Mouse (Mus musculus) kidney, embryonic 16.5 days (tissue): ENCODE data around the gene Cox7a2. TPM values are rescaled to one million over a fixed set of nuclear protein-coding genes. Genes with fewer than 3 reads are reported as not detected.
A peak's percentile ranks its signal among the peaks of the same experiment; 100 is the strongest.

Experiments used
- ATAC-seq: fragments of 200-750 bp; cut with Nextera tagmentation; 2 replicates; pipeline ENCODE4 v1.8.0; 2017; ENCODE audit warnings: moderate TSS enrichment; ENCODE audit not compliant: low FRiP score, low TSS enrichment
- H3K27ac ChIP-seq: fragments of 300-500 bp; sonication (generic); 2 replicates; pipeline ENCODE4 v1.5.1; 2014; ENCODE audit warnings: low read length
- H3K27me3 ChIP-seq: fragments of 300-500 bp; sonication (generic); 2 replicates; pipeline ENCODE4 v1.6.1; 2014; ENCODE audit warnings: low read length, control low read depth, mixed read lengths; ENCODE audit not compliant: insufficient read depth
- H3K36me3 ChIP-seq: fragments of 300-500 bp; sonication (generic); 2 replicates; pipeline ENCODE4 v1.6.1; 2014; ENCODE audit warnings: low read length, control low read depth, mixed read lengths; ENCODE audit not compliant: insufficient read depth
- H3K4me1 ChIP-seq: fragments of 300-500 bp; sonication (generic); 2 replicates; pipeline ENCODE4 v1.6.1; 2014; ENCODE audit warnings: low read length, control low read depth, mixed read lengths; ENCODE audit not compliant: insufficient read depth
- H3K4me2 ChIP-seq: fragments of 300-500 bp; sonication (generic); replicated peaks from 2 replicates; pipeline ENCODE4 v1.6.1; 2014; ENCODE audit warnings: low read depth, low read length
- H3K4me3 ChIP-seq: fragments of 300-500 bp; sonication (generic); 2 replicates; pipeline ENCODE4 v1.5.1; 2014; ENCODE audit warnings: mild to moderate bottlenecking, low read length
- H3K9ac ChIP-seq: fragments of 300-500 bp; sonication (generic); replicated peaks from 2 replicates; pipeline ENCODE4 v1.6.1; 2014; ENCODE audit warnings: low read length
- H3K9me3 ChIP-seq: fragments of 300-500 bp; sonication (generic); 2 replicates; pipeline ENCODE4 v1.6.1; 2016; ENCODE audit warnings: low read length, control low read depth
- WGBS: fragments of 180-500 bp; shearing (Covaris S2); extraction: QIAGEN DNeasy Blood & Tissue Kit; methylation state at CpG from one replicate; pipeline ENCODE4 v1.1.7; 2014; 5-methylcytosine and 5-hydroxymethylcytosine counted together
- polyA plus RNA-seq: library from polyadenylated mRNA; unstranded; fragments of >200 nt; fragmentation: Nextera tagmentation; extraction: Ambion mirVana; gene quantifications from 2 replicates; pipeline ENCODE4 v1.2.1, GENCODE M21; 2015

Gene Cox7a2
- polyA plus RNA-seq, 1 experiment from 2014 or later, result 698 TPM

- H3K27me3 ChIP-seq, result no peaks in the 10 kb centered on the region
- H3K4me3 ChIP-seq, result no peak overlapping the region
- no peak for ATAC-seq
- H3K4me2 ChIP-seq, result no peak overlapping the region
- WGBS, result 89% methylated on average over 2 of the region's 2 CpGs
- H3K27ac ChIP-seq, result no peak overlapping the region
- no peaks in the 10 kb centered on the region for H3K36me3 ChIP-seq
- H3K9me3 ChIP-seq, result no peaks in the 10 kb centered on the region
- no peak overlapping the region for H3K9ac ChIP-seq
- 0 out of 2 replicates have a peak, but pooled peaks cover 8% of the 10 kb centered on the region for H3K4me1 ChIP-seq
These were observed 25.5 kb upstream of the Cox7a2 start for GRCm38 (mm10) chr9:79784934-79785793.

- WGBS, result 47% methylated on average over 3 of the region's 3 CpGs
- Histone ChIP-seq H3K9me3 (no peaks in the 10 kb centered on the region), H3K9ac (no peak overlapping the region), H3K4me1 (0 out of 2 replicates have a peak, but pooled peaks cover 8% of the 10 kb centered on the region), H3K27ac (no peak overlapping the region), H3K4me2 (no peak overlapping the region), H3K27me3 (no peaks in the 10 kb centered on the region), H3K4me3 (no peak overlapping the region), H3K36me3 (no peaks in the 10 kb centered on the region)
- ATAC-seq, result no peak
These were observed 24.8 kb upstream of the Cox7a2 start for GRCm38 (mm10) chr9:79784439-79784838.

GRCm38 (mm10) chr9:79779354-79779753 lies 19.7 kb upstream of the Cox7a2 start:
- no peak overlapping the region for H3K4me2 ChIP-seq
- no peak overlapping the region for H3K9ac ChIP-seq
- peaks cover 7% of the 10 kb centered on the region; the same call in 1 of the 2 replicates for H3K36me3 ChIP-seq
- H3K4me3 ChIP-seq, result no peak overlapping the region
- H3K9me3 ChIP-seq, result no peaks in the 10 kb centered on the region
- 54% methylated on average over 2 of the region's 2 CpGs for WGBS
- H3K4me1 ChIP-seq, result no peaks in the 10 kb centered on the region
- ATAC-seq, result no peak
- H3K27ac ChIP-seq, result no peak overlapping the region
- no peaks in the 10 kb centered on the region for H3K27me3 ChIP-seq

GRCm38 (mm10) chr9:79766991-79767545 lies 7.4 kb upstream of the Cox7a2 start:
- H3K4me3 ChIP-seq, result no peak overlapping the region
- H3K9me3 ChIP-seq, result no peaks in the 10 kb centered on the region
- H3K4me1 ChIP-seq, result no peaks in the 10 kb centered on the region
- H3K4me2 ChIP-seq, result no peak overlapping the region
- 90% methylated on average over 5 of the region's 5 CpGs for WGBS
- 0 out of 2 replicates have a peak, but pooled peaks cover 3% of the 10 kb centered on the region for H3K36me3 ChIP-seq
- no peak overlapping the region for H3K27ac ChIP-seq
- peak; percentile 49; the same call in 1 of the 2 replicates for ATAC-seq
- no peak overlapping the region for H3K9ac ChIP-seq
- H3K27me3 ChIP-seq, result no peaks in the 10 kb centered on the region

- Histone ChIP-seq H3K4me3 (no peak overlapping the region), H3K4me2 (no peak overlapping the region), H3K36me3 (no peaks in the 10 kb centered on the region), H3K9ac (no peak overlapping the region), H3K4me1 (peaks cover 3% of the 10 kb centered on the region), H3K27ac (peak overlapping the region; percentile 22; the same call in 1 of the 2 replicates), H3K27me3 (no peaks in the 10 kb centered on the region), H3K9me3 (no peaks in the 10 kb centered on the region)
- WGBS, result 81% methylated on average over 4 of the region's 4 CpGs
- peak; percentile 46 for ATAC-seq
These were observed 5.7 kb upstream of the Cox7a2 start for GRCm38 (mm10) chr9:79765329-79765728.

- 78% methylated on average over 6 of the region's 6 CpGs for WGBS
- Histone ChIP-seq H3K4me3 (no peak overlapping the region), H3K27ac (no peak overlapping the region), H3K9ac (no peak overlapping the region), H3K36me3 (no peaks in the 10 kb centered on the region), H3K27me3 (no peaks in the 10 kb centered on the region), H3K4me2 (no peak overlapping the region), H3K4me1 (peaks cover 12% of the 10 kb centered on the region), H3K9me3 (no peaks in the 10 kb centered on the region)
- ATAC-seq, result no peak
These were observed 2.8 kb upstream of the Cox7a2 start for GRCm38 (mm10) chr9:79762519-79762918.

- H3K36me3 ChIP-seq, result peaks cover 10% of the 10 kb centered on the region
- peak overlapping the region; percentile 86 for H3K9ac ChIP-seq
- 2% methylated on average over 14 of the region's 14 CpGs for WGBS
- no peak; the same call in 1 of the 2 replicates for ATAC-seq
- H3K4me1 ChIP-seq, result peaks cover 12% of the 10 kb centered on the region
- peak overlapping the region; percentile 95 for H3K27ac ChIP-seq
- no peaks in the 10 kb centered on the region for H3K9me3 ChIP-seq
- H3K4me2 ChIP-seq, result peak overlapping the region; percentile 83
- H3K27me3 ChIP-seq, result no peaks in the 10 kb centered on the region
- peak overlapping the region; percentile 83 for H3K4me3 ChIP-seq
These were observed 398 bp upstream of the Cox7a2 start for GRCm38 (mm10) chr9:79760076-79760475.

GRCm38 (mm10) chr9:79755311-79755710 lies 4.4 kb downstream of the Cox7a2 start:
- Histone ChIP-seq H3K4me2 (no peak overlapping the region), H3K27me3 (no peaks in the 10 kb centered on the region), H3K9me3 (no peaks in the 10 kb centered on the region), H3K27ac (no peak overlapping the region), H3K4me3 (no peak overlapping the region), H3K36me3 (peaks cover 21% of the 10 kb centered on the region), H3K9ac (no peak overlapping the region), H3K4me1 (peaks cover 9% of the 10 kb centered on the region)
- no peak for ATAC-seq
- WGBS, result 93% methylated on average over 4 of the region's 4 CpGs

GRCm38 (mm10) chr9:79751846-79752245 lies 7.8 kb downstream of the Cox7a2 start:
- Histone ChIP-seq H3K27me3 (no peaks in the 10 kb centered on the region), H3K27ac (no peak overlapping the region), H3K9me3 (no peaks in the 10 kb centered on the region), H3K36me3 (peaks cover 21% of the 10 kb centered on the region), H3K9ac (no peak overlapping the region), H3K4me2 (no peak overlapping the region), H3K4me1 (no peaks in the 10 kb centered on the region), H3K4me3 (no peak overlapping the region)
- no peak for ATAC-seq
- 40% methylated on average over 8 of the region's 8 CpGs for WGBS

- 78% methylated on average over 7 of the region's 7 CpGs for WGBS
- Histone ChIP-seq H3K27ac (no peak overlapping the region), H3K27me3 (no peaks in the 10 kb centered on the region), H3K9me3 (no peaks in the 10 kb centered on the region), H3K4me2 (no peak overlapping the region), H3K9ac (no peak overlapping the region), H3K4me1 (no peaks in the 10 kb centered on the region), H3K4me3 (no peak overlapping the region), H3K36me3 (peaks cover 17% of the 10 kb centered on the region)
- ATAC-seq, result no peak
These were observed 9.0 kb downstream of the Cox7a2 start for GRCm38 (mm10) chr9:79750709-79751108.
